Mouse (Mus musculus): ENCODE measurements at regions not wholly inside any gene's neighbourhood (a gene's known extent, or its start where the extent isn't known, plus 50 kb on each side); places are given as distances from the start of the nearest gene placed in this dataset.

DNA sequence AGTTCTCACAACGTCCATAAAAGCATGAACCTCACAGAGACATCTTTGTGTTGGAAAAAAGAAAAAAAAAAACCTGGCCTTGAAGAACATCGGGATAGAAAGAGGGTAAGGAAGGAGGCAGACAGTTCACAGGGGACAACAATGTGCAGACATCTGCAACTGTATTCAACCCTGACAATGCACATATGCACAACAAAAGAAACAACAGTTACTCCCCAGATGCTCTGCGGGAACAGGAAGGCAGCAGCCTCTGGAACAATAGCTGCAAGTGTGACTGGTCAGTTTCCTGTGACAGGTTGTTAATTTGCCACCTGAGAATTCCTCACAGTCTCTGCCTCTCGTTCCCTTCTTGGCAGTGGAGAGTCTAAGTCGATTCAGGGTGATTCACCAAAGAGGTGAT, 100.5 kb upstream of the Cnr1 start:
- TF ChIP-seq CTCF (IDR thresholded peaks at IDR 0.05; ENCODE audit: low read depth) (no peak), EP300 (optimal IDR thresholded peaks at IDR 0.05) (no peak)
